Mouse (Mus musculus) hindbrain, embryonic 12.5 days (tissue): ENCODE data around the gene Gabrg2. TPM values are rescaled to one million over a fixed set of nuclear protein-coding genes. Genes with fewer than 3 reads are reported as not detected.

Experiments
- polyA plus RNA-seq: library from polyadenylated mRNA; unstranded; fragments of >200 nt; fragmentation: Nextera tagmentation; extraction: Ambion mirVana; gene quantifications from 2 replicates; pipeline ENCODE4 v1.2.1, GENCODE M21; 2016

Gene Gabrg2
- polyA plus RNA-seq, 1 experiment from 2014 or later = 31.8 TPM

Other genes starting within 250 kb of the Gabrg2 start
- 3.0 and 3.2 TPM in 2 replicates for gene Gabra1, start 182.1 kb upstream of the Gabrg2 start, polyA plus RNA-seq